Mouse (Mus musculus): ENCODE data around the gene Nub1. TPM values are rescaled to one million over a fixed set of nuclear protein-coding genes. Genes with fewer than 3 reads are reported as not detected.

Gene Nub1
- polyA plus RNA-seq, 1 experiment: 33.8 TPM

DNA sequence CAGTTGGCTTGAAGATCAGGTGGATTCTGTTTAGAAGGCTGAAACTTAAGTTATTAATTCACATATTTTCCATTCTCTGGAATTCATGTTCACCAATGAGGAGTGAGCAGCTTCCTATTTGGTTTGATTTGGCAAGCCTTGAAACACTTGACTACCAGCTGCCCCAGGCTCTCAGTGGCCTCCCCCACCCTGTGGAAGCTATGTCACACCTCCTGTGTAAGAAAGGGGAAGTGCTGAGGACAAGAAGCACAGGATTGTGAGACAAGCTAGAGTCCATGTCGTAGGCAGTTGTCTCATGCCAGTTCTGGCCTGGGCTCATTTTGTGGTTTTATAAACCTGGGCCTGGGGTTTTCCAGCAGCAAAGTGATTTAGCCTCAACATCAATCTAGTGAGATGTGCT is 2.4 kb downstream of the Nub1 start:
- no peak overlapping the region; the same call in 1 of the 2 replicates for H3K27ac ChIP-seq (ENCODE audit: insufficient read depth, low read length)

DNA sequence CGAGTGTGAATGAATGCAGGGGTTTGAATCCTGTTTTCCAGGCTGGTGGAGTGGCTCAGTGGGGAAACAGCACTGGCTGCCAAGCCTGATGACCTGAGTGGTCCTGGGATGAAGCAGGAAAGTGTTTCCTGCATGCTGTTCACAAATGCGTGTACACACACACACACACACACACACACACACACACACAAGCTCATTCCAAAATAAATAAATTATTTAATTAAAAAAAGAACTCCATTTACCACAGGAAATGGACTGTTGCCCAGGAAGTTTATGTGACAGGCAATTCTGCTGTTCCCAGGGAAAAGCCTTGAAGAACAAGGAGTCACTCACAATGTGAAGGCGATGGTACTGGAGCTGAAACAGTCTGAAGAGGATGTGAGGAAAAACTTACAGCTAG is 11.4 kb downstream of the Nub1 start:
- peaks cover 56% of the 10 kb centered on the region for H3K36me3 ChIP-seq (ENCODE audit: control insufficient read depth, insufficient read depth, low read length)
- DNase-seq (ENCODE audit: low read depth in 1 of 2, low spot score in 2 of 2): no peak
- 85% methylated on average over 3 of the region's 3 CpGs for WGBS
- TF ChIP-seq CTCF (IDR thresholded peaks at IDR 0.05; ENCODE audit: extremely low read depth, insufficient read depth, insufficient read length, insufficient replicate concordance): no peak
- TF ChIP-seq POLR2A (IDR thresholded peaks at IDR 0.05; ENCODE audit: low read depth, low read length): no peak
- H3K4me1 ChIP-seq (ENCODE audit: control insufficient read depth, insufficient read depth, insufficient read length): no peaks in the 10 kb centered on the region
- H3K27me3 ChIP-seq (ENCODE audit: control insufficient read depth, insufficient read depth, low read length): no peaks in the 10 kb centered on the region
- H3K27ac ChIP-seq (ENCODE audit: insufficient read depth, low read length): no peak overlapping the region
- H3K4me3 ChIP-seq (ENCODE audit: extremely low read depth, insufficient read depth, insufficient read length): no peak overlapping the region

More for the DNA sequence above, 2.4 kb downstream of the Nub1 start:
- H3K36me3 ChIP-seq (ENCODE audit: control insufficient read depth, insufficient read depth, low read length): peaks cover 18% of the 10 kb centered on the region
- H3K4me1 ChIP-seq (ENCODE audit: control insufficient read depth, insufficient read depth, insufficient read length): peaks cover 7% of the 10 kb centered on the region; the same call in 1 of the 2 replicates
- 8% methylated on average over 1 of the region's 1 CpGs for WGBS
- no peaks in the 10 kb centered on the region for H3K27me3 ChIP-seq (ENCODE audit: control insufficient read depth, insufficient read depth, low read length)
- peak; percentile 55 to 62 for DNase-seq (ENCODE audit: low read depth in 1 of 2, low spot score in 2 of 2)
- H3K4me3 ChIP-seq (ENCODE audit: extremely low read depth, insufficient read depth, insufficient read length): no peak overlapping the region
- TF ChIP-seq POLR2A (IDR thresholded peaks at IDR 0.05; ENCODE audit: low read depth, low read length) (no peak), CTCF (IDR thresholded peaks at IDR 0.05; ENCODE audit: extremely low read depth, insufficient read depth, insufficient read length, insufficient replicate concordance) (no peak)

DNA sequence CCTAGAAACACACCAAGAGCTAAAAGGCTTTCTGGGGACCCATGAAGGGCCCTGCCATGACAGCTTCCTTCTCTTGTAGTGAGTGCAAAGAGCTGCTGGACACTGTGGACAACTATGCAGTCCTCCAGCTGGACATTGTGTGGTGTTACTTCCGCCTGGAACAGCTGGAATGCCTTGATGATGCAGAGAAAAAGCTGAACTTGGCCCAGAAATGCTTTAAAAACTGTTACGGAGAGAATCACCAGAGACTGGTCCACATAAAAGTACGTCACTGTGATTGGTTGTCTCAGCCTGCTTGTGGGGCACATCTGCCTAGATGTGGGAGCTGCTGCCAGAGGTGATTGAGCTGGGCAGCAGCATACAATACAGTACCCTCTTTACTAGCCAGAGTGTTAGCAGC is 15.9 kb downstream of the Nub1 start:
- Histone ChIP-seq H3K27ac (ENCODE audit: insufficient read depth, low read length) (no peak overlapping the region), H3K4me1 (ENCODE audit: control insufficient read depth, insufficient read depth, insufficient read length) (no peaks in the 10 kb centered on the region), H3K4me3 (ENCODE audit: extremely low read depth, insufficient read depth, insufficient read length) (no peak overlapping the region), H3K36me3 (ENCODE audit: control insufficient read depth, insufficient read depth, low read length) (peaks cover 69% of the 10 kb centered on the region), H3K27me3 (ENCODE audit: control insufficient read depth, insufficient read depth, low read length) (no peaks in the 10 kb centered on the region)
- TF ChIP-seq CTCF (IDR thresholded peaks at IDR 0.05; ENCODE audit: extremely low read depth, insufficient read depth, insufficient read length, insufficient replicate concordance) (no peak), POLR2A (IDR thresholded peaks at IDR 0.05; ENCODE audit: low read depth, low read length) (no peak)
- DNase-seq (ENCODE audit: low read depth in 1 of 2, low spot score in 2 of 2): no peak
- WGBS: 86% methylated on average over 3 of the region's 3 CpGs

GRCm38 (mm10) chr5:24704615-24705014 is 19.3 kb downstream of the Nub1 start:
- Histone ChIP-seq H3K4me3 (ENCODE audit: extremely low read depth, insufficient read depth, insufficient read length) (no peak overlapping the region), H3K36me3 (ENCODE audit: control insufficient read depth, insufficient read depth, low read length) (peaks cover 75% of the 10 kb centered on the region), H3K27me3 (ENCODE audit: control insufficient read depth, insufficient read depth, low read length) (no peaks in the 10 kb centered on the region), H3K4me1 (ENCODE audit: control insufficient read depth, insufficient read depth, insufficient read length) (no peaks in the 10 kb centered on the region), H3K27ac (ENCODE audit: insufficient read depth, low read length) (no peak overlapping the region)
- WGBS: 90% methylated on average over 8 of the region's 8 CpGs
- DNase-seq (ENCODE audit: low read depth in 1 of 2, low spot score in 2 of 2): no peak
- no peak for TF ChIP-seq POLR2A (IDR thresholded peaks at IDR 0.05; ENCODE audit: low read depth, low read length)
- TF ChIP-seq CTCF (IDR thresholded peaks at IDR 0.05; ENCODE audit: extremely low read depth, insufficient read depth, insufficient read length, insufficient replicate concordance): no peak

- WGBS: 86% methylated on average over 2 of the region's 2 CpGs
- H3K4me1 ChIP-seq (ENCODE audit: control insufficient read depth, insufficient read depth, insufficient read length): no peaks in the 10 kb centered on the region
- peaks cover 54% of the 10 kb centered on the region for H3K36me3 ChIP-seq (ENCODE audit: control insufficient read depth, insufficient read depth, low read length)
- no peak overlapping the region for H3K4me3 ChIP-seq (ENCODE audit: extremely low read depth, insufficient read depth, insufficient read length)
- DNase-seq (ENCODE audit: low read depth in 1 of 2, low spot score in 2 of 2): no peak
- H3K27ac ChIP-seq (ENCODE audit: insufficient read depth, low read length): no peak overlapping the region
- no peak for TF ChIP-seq POLR2A (IDR thresholded peaks at IDR 0.05; ENCODE audit: low read depth, low read length)
- TF ChIP-seq CTCF (IDR thresholded peaks at IDR 0.05; ENCODE audit: extremely low read depth, insufficient read depth, insufficient read length, insufficient replicate concordance): no peak
- H3K27me3 ChIP-seq (ENCODE audit: control insufficient read depth, insufficient read depth, low read length): no peaks in the 10 kb centered on the region
These were observed 24.6 kb downstream of the Nub1 start for GRCm38 (mm10) chr5:24709962-24710361.

- Histone ChIP-seq H3K27me3 (ENCODE audit: control insufficient read depth, insufficient read depth, low read length) (no peaks in the 10 kb centered on the region), H3K27ac (ENCODE audit: insufficient read depth, low read length) (no peak overlapping the region), H3K4me1 (ENCODE audit: control insufficient read depth, insufficient read depth, insufficient read length) (no peaks in the 10 kb centered on the region), H3K4me3 (ENCODE audit: extremely low read depth, insufficient read depth, insufficient read length) (no peak overlapping the region), H3K36me3 (ENCODE audit: control insufficient read depth, insufficient read depth, low read length) (peaks cover 38% of the 10 kb centered on the region)
- DNase-seq (ENCODE audit: low read depth in 1 of 2, low spot score in 2 of 2): no peak
- no peak for TF ChIP-seq POLR2A (IDR thresholded peaks at IDR 0.05; ENCODE audit: low read depth, low read length)
- TF ChIP-seq CTCF (IDR thresholded peaks at IDR 0.05; ENCODE audit: extremely low read depth, insufficient read depth, insufficient read length, insufficient replicate concordance): no peak
- 91% methylated on average over 6 of the region's 6 CpGs for WGBS
These were observed 26.3 kb downstream of the Nub1 start for GRCm38 (mm10) chr5:24711615-24712014.

DNA sequence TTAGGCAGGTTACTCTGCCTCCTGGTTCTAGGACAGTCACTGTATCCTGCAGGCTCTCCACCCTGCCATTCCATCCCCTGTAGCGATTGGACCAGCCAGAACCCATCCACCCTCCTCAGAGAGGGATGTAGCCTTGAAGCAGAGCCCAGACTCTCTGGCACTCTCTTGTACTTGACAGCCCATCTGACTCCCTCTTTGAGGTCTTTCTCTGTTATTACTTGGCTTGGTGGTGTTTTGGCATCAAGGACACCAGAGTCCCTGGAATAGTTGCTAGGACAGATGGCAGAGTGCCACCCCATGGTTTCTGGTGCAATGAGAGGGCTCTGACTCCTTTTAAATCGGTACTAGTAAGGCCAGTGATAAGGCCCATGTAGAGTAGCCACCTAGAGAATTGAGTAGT is 27.9 kb downstream of the Nub1 start:
- Histone ChIP-seq H3K4me3 (ENCODE audit: extremely low read depth, insufficient read depth, insufficient read length) (no peak overlapping the region), H3K36me3 (ENCODE audit: control insufficient read depth, insufficient read depth, low read length) (peaks cover 26% of the 10 kb centered on the region), H3K4me1 (ENCODE audit: control insufficient read depth, insufficient read depth, insufficient read length) (no peaks in the 10 kb centered on the region), H3K27ac (ENCODE audit: insufficient read depth, low read length) (no peak overlapping the region; the same call in 1 of the 2 replicates), H3K27me3 (ENCODE audit: control insufficient read depth, insufficient read depth, low read length) (no peaks in the 10 kb centered on the region)
- no peak for DNase-seq (ENCODE audit: low read depth in 1 of 2, low spot score in 2 of 2)
- 67% methylated on average over 2 of the region's 2 CpGs for WGBS
- TF ChIP-seq CTCF (IDR thresholded peaks at IDR 0.05; ENCODE audit: extremely low read depth, insufficient read depth, insufficient read length, insufficient replicate concordance) (no peak), POLR2A (IDR thresholded peaks at IDR 0.05; ENCODE audit: low read depth, low read length) (no peak)

Measured in spleen, adult 2 months (tissue).